22 mouse cellular contexts compared by ENCODE assay signal in genomic region chr2:112815960-112816359, GRCm38 (mm10).
"Had no signal": no experiment of that assay in that cellular context is flagged by ENCODE, and none has a peak within 500 bp of the region (broad histone marks: within the 10 kb centered on the region; RNA-seq: fewer than 3 reads in every experiment).

No protein-coding gene starts in this region.

- DNase-seq: heart, postnatal 10 days; heart, postnatal 14 days; heart, postnatal 36 days; heart, postnatal 4 days; kidney, adult 11 months; kidney, adult 18-20 months; kidney, adult 2 months; kidney, adult 8-10 months; kidney, adult 9 months; kidney, postnatal 10 days; kidney, postnatal 14 days; kidney, postnatal 25 days; kidney, postnatal 36 days; kidney, postnatal 4 days; layer of hippocampus, adult 9-11 months; layer of hippocampus, postnatal 36 days had no signal

- ATAC-seq: hindbrain, embryonic 16.5 days; hindbrain, postnatal 0 days; inflammation-experienced regulatory T-cells, adult 6 months; intestine, embryonic 15.5 days; intestine, embryonic 16.5 days; intestine, postnatal 0 days had no signal
